Mouse (Mus musculus) erythroblast, embryonic 14.5 days (primary cell): ENCODE measurements around the gene Micu1.

Experiments used
- GATA1 ChIP-seq: IDR thresholded peaks from 2 replicates; pipeline ENCODE4 v1.6.1; 2012; ENCODE audit warnings: low read length, inconsistent platforms, mixed read lengths
- TAL1 ChIP-seq: IDR thresholded peaks from 3 replicates; pipeline ENCODE4 v1.6.1; 2012; ENCODE audit warnings: low read length, inconsistent platforms, mixed read lengths

DNA sequence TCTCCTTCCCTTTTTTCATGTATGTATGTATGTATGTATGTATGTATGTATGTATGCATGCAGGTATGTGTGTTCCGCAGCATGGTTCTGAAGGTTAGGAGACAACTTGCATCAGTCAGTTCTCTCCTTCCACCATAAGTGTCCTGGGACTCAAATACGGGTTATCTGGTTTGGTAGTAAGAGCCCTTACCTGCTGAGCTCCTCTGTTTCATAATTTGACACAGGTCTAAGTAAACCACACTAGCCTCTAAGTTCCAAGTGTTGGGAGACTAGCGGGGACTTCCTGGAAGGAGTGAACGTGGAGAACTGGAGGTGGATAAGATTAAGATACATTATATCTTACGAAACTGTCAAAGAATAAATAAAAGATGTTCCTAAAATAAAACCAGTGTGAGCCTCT is 472 bp upstream of the Micu1 start:
- TF ChIP-seq GATA1 (no peak), TAL1 (no peak)
